Mouse (Mus musculus): ENCODE data around the gene Sult2b1. TPM values are rescaled to one million over a fixed set of nuclear protein-coding genes. Genes with fewer than 3 reads are reported as not detected.

Sult2b1 gene
- not detected for polyA plus RNA-seq (2015; fragmentation: Illumina TruSeq; extraction: RNeasy Lipid Tissue Mini Kit (QIAGEN cat#74804); ENCODE audit: insufficient read depth, low read depth, low replicate concordance)

DNA sequence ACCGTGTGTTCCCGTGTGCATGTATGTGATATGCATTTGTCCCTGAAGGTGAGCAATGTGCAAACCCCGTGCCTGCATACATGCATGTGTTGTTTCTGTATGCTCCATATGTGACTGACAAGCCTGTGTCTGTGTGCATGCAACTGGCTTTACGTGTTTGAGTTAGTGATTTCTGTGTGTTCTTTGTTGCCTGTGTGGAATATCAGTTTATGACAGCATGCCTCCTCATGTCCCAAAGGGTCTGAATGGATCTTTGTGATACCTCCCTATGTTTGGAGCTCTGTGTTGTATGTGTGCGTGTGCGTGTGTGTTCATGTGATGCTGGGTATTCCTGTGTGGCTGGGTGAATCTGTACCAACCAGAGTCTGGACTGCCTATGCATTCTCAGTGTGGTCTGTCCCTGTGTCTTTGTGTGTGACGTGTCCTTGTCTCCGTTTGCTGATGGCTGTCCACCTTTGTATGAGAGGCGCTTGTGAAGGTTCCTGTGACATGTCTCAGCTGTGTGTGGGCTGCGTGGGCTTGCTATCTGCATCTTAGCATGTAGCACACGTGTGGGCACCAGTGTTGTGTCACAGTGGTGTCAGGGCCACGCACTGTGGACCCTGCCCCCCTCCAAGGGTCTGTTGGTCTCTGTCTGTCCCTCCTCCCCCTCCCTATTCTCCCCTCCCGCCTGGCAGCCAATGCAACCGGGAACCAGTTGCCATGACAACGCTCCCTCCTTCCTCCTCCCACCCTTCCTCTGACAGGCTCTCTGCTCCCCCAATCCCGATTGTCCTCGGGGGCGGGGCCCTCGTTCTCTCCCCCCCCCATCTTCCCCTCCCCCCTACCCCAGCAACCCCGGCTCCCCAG is at the start of gene Sult2b1:
Sult2b1 (minus strand) TSS at position 146 of the 849 bp plus-strand sequence.

DNA sequence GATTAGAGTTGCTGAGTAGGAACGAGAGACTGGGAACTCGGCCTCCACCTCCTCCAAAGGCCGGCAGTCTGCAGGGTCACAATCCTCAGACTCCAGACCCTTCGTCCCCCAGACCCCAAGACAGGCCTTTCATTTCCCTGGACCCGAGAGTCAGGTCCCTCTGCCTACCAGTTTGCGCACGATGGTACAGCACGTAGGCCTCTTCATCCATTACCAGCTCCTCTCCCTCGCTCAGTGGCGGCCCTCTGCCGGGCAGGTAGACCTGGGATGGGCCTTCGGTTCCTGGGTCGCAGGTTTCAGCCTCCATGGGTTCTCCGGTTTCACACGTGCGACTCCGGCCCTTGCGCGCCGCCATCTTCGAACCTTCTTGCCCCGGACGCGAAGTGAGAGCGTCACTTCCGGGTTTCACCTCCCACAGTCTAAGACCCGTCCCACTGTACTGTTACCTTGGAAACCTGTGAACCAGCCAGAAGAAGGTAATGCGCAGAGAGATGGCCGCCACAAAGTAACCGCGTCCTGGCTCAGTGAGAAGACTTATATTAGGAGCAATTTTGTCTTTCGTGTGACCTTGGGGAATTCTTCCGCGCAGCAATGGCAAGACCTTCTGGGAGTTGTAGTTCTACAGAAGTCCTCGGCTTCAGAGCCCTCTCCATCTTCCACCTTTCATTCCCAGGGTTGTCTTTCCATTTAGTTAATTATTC is 46.1 kb upstream of the Sult2b1 start, which contains the start of gene Grwd1:
Grwd1 (minus strand) TSS at position 518 of the 701 bp plus-strand sequence.

DNA sequence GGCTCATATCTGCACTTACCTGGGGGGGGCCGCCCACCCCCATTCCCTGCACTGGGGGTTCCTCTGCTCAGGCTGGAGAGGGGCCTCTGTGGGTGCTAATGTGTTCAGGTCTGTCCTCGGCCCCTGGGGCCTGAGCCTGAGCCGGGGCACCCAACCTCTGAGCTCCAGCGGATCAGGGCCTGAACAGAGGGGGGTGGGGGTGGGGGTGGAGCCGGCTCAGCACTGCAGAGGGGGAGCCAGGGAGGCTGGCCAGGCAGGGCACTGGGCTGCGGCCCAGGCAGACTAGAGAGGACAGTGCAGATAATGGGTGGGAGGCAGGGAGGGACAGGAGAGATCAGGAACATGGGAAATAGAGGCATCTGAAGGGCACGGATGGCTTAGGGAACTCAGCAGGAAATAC is 40.1 kb upstream of the Sult2b1 start, which contains the start of gene Kcnj14:
Kcnj14 (minus strand) TSS at position 185 of the 400 bp plus-strand sequence.

DNA sequence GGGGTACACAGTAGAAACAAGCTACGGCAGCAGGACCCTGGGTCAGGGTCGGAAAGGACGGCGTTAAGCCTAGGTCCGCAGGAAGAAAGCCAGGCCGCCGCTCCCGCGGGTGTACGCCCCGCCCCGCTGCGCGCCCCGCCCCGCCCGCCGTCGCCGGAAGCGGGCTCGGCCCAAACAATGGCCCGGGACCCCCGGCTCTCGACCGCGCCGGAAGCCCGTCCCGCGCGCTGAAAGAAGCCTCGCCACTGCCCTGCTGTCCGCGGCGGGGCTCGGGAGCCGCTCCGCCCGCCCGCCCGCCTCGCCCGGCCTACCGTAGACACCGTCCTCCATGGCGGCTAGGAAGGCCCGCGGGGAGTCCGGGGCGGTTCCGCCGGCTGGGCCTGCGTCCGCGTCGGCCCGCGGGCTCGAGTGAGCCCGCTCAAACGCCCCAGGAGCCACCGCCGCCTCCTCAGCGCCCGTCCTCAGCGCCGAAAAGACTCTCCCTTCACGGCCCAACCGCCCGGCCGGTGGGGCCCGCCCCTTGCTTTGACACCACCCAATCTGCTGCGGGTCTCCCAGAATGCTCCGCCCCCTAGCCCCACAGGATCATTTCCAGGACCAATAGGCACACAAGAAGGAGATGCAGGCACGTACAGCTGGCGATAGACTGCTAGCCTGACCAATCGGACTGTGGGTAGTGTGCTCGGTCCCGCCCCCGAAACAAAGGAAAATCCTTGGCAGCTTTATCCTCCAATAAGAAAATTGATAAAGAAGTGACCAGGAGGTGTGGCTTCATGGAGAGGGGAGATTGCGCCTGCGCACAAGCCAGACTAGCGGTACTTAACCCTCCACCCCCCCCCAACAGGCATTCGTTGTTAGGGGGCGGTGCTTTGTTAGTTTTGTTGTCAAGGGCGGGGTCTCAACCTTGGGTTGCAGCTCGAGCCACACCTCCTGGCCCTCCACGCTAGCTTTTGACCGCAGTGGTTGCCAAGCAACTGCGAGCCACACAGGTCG is 29.6 kb upstream of the Sult2b1 start, which contains the start of gene Cyth2:
Cyth2 (minus strand) TSS at position 795 of the 993 bp plus-strand sequence.

DNA sequence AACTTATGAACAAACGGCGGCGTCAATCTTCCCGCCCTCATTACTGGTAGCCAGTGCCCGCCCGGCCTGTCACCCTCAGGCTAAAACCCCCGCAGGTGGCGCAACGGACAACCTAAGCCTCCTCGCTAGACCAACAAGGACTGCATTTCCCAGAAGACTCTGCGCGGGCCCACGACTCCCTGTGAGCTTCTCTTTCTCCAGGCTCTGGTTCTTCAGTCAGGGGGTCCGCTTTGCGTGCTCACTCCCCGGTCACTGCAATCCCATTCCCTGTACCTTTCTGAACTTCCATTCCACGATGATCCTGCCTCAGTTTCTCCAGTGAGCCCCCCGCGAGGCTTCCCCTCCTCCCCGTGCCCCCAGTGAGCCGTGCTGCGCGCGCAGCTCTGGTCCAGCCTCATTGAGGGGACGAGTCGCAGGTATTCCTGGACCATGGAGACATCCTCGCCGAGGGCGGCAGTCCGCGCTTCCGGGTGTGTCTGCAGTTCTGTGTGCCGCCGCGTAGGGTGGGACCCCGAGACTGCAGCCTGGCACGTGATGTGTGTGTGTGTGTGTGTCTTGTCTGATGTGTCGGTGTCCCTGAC is 868 bp downstream of the Sult2b1 start, which contains the start of gene Lmtk3:
Lmtk3 (plus strand) TSS at position 228 of the 581 bp plus-strand sequence.

DNA sequence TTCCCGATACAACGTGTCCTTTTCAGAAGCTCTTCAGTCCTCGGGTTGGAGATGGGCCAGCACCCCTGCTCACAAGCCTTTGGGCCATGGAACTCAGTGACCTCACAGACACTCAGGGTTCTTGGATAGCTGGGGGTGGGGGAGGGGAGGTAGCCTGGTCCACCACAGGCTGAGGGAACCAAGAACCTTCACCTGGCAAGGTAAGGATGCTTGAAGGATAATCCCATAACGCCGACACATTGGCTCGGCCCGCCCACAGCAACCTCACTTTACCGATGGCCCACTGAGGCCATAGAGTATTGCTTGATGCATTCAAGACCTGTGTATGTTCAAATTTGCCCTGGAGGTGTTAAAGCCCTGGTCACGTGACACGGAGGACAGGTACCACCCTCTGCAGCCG is 58.8 kb downstream of the Sult2b1 start, which contains the start of gene Spaca4:
Spaca4 (minus strand) TSS at position 101 of the 400 bp plus-strand sequence.

DNA sequence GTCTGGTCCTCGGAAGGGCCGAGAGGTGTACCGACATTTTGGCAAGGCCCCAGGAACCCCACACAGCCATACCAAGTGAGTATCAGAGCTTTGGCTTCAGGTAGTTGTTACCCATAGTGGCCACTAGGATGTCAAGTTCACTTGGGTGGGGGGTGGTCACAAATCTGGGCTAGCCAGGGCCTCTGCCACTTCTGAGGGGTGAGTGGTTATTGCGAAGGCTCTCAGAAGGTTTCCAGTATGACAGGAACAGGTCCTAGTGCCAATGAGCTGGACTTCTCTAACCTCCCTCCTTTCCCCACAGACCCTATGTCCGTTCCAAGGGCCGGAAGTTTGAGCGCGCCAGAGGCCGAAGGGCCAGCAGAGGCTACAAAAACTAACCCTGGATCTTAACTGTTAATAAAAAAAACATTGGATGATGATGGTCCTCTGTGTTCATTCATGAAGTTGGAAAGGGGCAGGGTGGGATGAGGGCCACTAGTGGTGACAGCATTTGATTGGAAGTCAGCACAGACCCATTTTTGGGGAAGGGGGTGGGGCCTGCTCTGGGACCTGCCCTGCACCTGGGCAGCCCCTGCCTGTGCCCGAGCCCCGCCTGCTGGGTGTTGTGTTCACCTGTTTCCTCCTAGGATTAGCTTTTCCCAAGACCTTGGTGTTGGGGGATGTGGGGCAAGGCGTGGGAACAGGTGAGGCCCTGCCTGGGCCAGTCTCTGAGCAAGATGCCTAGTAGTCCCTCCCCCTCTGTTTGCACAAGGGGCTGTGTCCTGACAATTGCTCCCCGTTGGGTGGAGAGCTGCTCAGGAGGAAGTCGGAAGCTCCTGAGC is 63.8 kb downstream of the Sult2b1 start, which contains the start of gene Fam83e:
Fam83e (plus strand) TSS at position 800 of the 821 bp plus-strand sequence.

DNA sequence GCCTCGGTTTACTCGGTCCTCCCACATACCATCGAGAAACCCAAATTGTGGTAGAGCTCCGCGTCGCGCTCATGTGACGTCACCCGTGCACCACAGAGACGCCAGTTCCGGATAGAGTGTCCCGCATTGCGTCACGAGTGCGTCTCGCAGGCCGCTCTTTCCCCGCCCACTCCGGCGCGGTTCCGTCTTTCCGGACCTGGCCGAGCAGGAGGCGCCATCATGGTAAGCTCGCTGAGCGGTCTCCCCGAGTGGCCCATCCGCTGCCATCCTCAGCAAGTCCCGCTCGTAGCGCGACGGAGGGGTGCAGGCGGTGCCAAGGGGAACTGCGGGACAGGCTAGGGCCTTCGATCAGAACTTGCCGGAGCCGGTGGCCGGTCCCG is 66.6 kb downstream of the Sult2b1 start, which contains the start of gene Sphk2:
Sphk2 (minus strand) TSS at position 85 of the 380 bp plus-strand sequence.

DNA sequence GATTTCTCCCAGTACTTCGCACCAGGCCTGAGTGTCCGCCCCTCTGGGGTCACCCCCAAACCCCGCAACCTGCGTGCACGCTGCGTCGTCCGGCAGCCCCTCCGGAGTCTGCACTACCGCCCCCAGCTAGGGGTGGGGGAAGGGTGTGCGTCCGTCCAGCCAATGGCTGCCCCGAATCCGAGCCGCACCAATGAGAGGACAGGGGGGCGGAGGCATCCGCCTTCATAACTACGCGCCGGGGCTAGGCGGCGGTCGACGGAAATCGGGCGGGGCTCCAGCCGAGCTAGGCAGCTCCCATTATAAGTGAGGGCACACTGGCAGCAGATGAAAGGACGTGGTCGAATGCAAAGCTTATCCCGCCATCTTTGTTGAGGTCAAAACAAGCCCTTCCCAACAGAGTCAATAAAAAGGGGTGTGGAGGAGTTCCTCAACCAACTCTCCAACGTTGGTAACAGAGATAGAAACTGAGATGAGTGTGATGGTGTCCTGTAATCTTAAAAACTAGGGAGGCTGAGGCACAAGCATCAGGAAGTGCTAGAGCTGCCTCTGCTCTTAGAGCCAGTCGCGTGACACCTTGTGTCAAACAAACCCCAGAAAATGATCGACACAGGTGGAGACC is 69.3 kb downstream of the Sult2b1 start, which contains the start of gene Rpl18:
Rpl18 (plus strand) TSS at position 368 of the 619 bp plus-strand sequence.

DNA sequence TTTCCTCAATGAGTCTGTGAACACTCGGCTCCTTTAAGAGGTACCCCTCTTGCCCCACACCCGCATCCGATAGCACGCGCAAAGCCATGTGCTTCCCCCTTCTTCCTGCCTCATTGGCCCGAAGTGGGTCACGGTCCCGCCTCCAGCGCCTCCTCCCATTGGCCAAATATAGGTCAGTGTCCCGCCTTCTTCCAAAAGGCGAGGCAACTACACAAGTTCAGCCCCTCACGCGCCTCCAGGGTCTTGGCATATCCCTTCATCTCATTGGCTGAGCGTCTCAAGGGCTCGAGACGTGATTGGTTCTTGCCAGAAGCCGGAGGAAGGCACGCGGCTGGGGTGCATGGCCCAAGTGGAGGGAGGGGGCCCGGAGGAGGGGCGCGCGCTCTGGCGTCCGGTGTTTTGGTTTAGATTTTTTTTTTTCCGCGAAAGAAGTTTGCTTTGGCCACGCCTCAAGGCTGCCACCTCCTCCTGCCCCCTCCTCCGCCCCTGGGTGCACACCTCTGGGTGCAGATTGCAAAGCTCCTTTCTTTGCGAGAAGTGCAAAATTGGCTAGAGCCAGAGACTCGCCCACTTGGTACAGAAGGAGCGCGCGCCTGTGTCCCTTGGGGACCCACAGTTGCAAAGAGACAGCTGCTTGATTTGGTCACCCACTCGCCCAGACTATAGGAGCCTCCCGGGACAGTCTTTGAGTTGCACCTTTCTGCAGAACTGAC is 79.6 kb downstream of the Sult2b1 start, which contains the start of gene Dbp:
Dbp (plus strand) TSS at position 359 of the 713 bp plus-strand sequence.

DNA sequence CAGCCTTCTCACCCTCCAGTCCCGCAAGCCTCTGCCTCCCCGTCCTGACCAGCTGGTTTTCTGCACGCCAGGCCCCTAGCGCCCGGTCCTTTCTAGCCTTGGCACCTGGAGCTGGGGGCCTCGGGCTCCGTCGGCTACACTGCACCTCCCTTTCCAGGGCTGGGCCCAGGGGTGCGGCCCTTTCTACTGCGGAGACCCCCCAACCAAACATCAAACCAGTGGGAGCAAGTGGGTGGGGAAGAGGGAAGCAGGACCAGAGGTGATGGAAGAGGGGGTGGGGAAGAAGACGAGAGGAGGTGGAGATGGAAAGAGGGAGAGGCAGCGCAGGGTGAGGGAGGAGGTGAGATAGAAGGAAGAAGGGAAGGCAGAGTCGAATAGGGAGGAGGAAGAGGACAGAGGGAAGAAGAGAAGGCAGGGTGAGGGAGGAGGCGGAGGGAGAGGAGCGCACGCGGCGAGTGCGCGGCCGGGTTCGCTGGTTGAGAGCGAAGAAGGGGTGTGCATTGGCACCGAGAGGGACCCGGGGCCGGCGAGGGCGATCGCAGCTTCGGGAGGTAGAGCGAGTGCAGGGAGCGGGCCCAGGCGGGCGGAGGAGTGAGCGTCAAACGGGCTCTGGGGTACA is 84.8 kb downstream of the Sult2b1 start, which contains the start of gene Car11:
Car11 (plus strand) TSS at position 321 of the 619 bp plus-strand sequence.

DNA sequence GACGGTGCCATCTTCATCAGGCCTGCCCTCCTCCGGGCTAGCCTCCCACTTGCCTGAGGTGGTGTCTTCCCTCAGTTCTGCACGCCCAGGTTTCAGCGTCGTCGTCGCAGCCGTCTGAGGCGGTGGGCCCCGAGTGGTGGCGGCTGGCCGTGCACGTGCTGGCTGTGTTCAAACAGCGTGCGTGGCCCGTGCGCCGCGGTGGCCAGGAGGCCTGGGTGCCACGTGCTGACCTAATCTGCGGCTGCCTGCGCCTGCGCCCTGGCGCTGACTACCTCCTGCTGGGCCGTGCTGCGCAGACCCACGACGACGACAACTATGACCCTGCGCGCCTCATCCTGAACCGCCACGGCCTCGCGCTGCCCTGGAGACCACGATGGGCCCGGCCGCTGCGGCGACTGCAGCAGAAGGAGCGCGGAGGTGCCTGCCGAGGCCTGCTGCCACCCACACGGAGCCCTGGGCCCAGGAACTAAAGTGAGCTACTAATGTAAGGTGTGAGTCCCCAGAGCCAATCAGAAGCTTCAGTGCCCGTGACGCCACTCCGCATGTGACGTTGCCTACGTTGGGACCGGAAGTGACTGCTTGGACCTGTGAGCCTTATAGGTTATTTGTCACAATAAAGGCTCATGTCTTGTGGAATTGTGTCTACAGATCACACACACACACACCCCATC is 90.4 kb downstream of the Sult2b1 start, which contains the start of gene Sec1:
Sec1 (minus strand) TSS at position 482 of the 671 bp plus-strand sequence.

DNA sequence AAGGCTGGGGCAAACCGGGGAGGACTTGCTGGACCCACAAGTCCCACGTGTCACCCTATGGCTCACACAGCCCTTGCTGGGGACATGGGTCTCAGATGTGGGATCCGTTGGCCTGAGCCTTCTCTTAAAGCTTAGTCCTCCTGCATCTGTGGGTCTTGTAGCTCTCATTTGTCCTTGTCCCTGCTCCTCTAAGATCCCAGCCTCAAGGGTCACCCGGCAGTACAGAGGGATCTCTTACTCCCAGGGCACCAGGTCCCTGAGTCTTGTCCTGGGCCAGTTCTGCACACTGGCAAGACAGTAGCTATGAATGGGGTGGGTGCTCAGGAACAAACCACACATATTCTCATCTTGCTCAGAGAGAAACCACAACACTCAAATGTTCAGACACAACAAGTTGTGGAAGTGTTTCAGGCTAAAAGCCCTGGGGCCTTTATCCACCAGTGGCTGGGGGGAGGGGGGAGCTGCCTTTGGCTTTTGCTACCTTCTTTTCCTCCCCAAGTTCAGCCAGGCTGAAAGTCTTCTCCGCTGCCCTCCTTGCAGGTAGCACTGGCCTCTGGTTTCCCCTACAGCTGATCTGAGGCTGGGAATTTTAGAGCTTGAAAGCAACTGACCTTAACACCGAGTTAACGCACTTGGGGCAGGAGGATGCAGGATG is 100.9 kb downstream of the Sult2b1 start, which contains the start of gene Ntn5:
Ntn5 (plus strand) TSS at position 627 of the 655 bp plus-strand sequence.

